Mouse (Mus musculus) kidney, postnatal 25 days (tissue): Measurements from ENCODE around the gene Aunip.

Source experiments
- DNase-seq, 2 experiments: peaks; one replicate each; pipeline ENCODE4 v3.0.0; 2021; ENCODE audit warnings: mixed read lengths in 2 of 2

Gene Aunip

DNA sequence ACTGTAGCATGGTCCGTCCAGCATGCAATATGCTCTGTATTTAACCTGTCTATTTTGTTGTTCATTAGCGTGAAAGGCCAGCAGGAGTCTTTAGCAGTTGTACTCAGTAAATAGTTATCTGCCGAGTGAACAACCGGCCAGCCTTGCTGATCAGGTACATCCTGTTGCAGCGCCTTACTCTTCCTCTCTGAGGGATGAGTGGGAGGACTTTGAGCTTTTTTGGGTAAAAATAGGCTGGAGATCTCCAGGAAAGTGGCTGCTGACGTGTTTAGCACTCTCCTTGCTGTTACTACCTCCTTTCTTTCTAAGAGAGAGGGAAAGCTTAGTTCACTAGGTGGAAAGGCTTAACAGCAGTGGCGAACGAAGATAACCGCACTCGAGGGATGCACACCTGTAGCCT, 6.9 kb downstream of the Aunip start:
- DNase-seq, result no peak

DNA sequence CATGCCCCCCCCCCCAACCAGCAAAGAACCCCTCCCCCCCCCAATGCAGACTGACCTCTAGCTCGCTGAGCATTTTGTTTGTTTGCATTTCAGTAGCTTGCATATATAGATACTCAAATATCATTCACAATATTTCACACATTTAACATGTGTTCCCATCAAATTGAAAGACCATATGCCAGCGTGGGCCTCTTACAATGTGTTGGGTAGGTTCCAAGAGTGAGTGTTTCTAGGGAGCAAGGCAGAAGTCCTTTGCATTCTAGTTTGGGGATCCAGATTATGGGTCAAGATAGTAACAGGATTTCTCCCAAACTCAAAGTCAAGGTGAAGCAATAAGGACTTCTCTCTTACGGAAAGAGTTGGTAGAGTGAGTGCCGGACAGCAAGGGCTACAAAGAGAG, 7.7 kb downstream of the Aunip start:
- no peak for DNase-seq

DNA sequence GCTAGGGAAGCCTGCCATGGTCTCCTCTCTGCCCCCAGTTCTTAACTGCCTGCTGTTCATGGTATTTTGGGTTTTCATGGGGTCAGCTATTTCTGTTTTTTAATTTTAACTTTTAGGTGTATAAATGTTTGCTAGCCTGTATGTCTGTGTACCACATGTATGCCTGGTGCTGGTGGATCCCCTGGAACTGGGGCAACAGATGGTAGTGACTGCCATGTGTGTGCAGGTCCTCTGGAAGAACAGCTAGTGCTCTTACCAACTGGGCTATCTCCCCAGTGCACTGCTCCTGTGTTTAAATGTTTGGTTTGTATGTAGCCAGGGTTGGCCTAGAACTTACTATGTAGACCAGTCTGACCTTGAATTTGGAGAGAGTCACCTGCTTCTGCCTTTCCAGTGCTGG, 8.5 kb downstream of the Aunip start:
- DNase-seq, result no peak

DNA sequence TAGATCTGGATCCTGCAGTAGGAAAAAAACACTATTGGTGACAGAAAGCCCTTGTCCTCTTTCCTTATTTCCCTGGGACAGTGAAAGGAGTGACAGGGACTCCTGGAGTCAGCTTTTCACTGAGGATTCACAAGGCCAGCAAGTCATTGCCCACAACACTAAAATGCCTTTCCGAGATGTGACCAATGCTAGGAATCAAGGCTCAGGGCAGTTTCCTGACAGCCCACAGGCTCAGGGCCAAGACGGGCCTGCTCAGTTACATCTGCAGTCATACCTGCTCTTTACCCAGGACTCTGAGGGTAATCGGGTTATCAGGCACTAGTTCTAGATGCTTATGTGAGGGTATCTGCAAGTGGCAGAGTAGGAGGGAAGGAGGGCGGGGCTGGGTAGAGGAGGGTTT, 12.6 kb downstream of the Aunip start:
- DNase-seq, result no peak

DNA sequence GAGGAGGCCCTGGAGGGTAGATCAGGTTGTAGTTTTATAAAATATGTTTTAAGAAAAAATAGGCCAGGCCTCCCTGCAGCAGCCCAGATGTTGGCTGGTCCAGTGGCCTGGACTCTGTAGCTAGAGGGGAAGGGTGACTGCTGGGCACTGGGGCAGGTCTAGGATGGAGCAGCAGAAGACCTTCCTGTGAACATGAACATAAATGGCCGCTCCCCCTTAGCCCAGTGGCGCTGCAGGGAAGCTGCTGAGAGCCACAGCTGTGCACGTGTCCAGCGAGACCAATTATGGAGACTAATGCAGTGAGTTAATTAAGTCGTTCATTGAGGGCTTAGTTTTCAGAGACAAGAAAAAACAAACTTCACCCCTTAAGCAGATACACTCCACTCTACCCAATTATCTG, 15.0 kb downstream of the Aunip start:
- no peak for DNase-seq

DNA sequence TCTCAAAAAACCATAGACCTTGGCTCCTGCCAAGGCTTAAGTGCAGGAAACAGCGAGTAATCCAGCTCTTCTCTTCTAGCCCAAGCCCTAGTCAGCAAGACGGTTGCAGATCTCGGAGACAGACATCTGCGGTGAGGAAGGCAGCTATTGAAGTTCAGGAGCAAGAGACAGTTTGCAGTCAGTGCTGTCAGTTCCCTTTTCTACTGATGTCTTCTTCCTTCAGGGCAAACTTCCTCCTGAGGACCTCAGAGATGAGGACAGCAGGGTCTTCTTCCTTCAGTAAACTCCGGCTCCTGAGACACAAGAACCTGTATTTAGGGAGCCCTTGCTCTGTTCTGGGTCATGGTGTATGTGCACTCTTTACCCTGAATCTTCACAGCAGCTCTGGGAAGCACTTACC, 15.4 kb downstream of the Aunip start:
- no peak for DNase-seq

DNA sequence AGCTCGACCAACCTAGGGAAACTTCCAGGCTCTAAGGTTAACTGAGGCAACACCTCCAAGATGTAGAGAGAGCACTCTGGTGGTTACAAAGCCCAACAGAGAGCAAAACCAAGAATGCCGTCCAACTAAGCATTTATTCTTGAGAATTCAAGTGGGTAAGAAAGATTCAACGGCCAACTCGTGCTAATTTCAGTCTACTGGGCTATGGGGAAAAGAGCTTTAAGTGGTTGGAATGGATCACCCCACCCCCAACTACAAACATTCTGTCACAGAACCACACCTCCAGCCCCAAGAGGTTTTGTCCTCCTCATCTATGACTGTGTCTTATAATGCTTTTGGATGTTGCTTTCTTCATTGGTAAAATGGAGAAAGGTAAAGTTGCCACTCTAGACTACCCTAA, 22.1 kb downstream of the Aunip start:
- no peak for DNase-seq

DNA sequence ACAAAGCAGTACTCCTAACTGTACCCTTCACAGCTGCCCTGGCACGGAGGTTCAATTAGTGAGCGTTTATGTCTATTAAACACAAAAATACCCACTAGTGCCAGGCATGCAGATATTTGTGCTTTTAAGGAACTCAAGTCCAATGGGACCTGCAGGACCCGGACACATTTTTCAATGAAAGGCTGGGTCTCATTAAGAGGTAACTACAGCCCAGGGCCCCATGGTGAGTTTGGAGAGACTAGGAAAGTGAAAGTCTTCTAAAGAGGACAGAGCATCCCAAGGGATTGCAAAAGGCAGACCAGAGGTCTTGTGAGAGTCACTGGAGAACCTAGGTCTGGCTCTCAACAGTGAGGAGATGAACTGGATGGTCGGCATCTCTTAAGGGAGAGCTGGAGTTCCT, 22.6 kb downstream of the Aunip start:
- DNase-seq, result no peak

DNA sequence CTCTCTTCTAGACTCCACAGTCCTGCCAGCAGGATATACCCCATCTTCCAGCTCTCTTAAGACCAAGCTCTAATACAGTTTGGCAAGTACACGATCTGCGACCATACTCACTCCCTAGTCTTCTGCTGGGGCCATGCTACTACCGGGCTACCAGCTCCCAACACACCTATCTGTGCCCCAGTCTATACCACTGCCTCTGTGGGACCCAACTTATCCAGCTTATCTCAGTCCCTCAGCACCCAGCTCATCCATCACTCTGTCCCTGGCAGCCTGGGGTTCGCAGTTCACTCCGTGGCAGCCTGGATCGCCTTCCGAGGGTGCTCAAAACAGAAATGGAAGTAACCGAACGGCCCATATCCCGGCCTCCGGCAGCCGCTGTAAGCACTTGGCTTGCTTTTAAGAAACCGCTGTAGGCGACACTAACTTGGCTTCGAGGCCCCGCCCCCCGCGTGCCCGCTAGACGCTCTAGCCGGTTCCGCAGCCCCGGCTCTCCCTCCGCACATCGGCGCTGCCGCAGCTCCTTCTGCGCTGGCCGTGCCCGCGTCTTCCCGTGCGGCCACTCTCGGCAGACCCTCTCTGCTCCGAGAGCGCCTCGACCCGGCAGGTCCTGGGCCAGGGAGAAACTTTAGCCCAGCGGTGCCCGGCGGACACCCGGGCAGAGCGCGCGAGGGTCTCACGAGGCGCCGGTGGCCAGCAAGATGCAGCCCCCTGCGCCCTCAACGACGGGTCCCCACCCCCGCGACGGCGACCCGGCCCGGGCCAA, 23.5 kb downstream of the Aunip start:
- DNase-seq, result peak; percentile 84 to 89

DNA sequence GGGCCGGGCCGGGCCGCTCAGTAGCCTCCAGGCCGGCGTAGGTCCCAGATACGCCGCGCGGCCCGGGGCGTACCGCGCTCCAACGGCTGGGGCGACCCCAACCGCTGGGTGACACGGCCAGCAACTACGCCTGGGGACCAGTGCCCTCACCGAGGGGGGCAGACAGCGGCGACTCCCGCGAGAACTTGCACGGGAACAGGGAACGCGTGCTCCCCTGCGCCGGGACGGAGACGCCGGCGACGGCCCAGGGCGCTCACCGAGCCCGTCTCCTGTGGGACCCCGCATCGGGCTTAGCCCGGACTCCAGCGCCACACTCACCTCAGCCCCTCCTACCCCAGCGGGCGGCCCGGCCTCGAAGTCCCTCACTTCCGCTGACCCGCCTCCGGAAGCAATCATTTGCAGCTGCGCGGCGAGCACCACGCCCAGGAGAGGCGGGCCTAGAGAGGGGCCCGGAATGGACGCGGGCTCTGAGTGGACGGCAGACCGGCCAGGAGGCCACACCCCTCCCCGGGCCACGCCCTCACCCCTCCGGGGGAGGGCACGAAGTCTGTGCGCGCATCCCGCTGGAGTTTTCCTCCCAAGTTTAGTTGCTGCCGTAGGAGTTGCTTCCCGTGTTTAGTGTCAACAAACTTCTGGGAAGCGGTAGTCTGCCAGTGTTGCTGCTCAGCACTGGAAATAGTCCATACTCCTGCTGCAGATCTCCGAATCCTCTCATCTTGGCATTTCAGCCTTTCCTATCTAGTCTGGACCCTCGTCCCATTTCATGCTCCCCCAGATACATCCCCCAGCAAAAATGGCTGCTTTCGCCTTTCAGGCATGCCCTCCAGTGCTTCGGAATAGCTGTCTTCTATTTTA, 24.4 kb downstream of the Aunip start, which contains the start of gene Mtfr1l:
Gene Mtfr1l, minus strand, starts transcription at position 456 of the 855 bp plus-strand sequence.
- DNase-seq, result peak; percentile 98 to 99

DNA sequence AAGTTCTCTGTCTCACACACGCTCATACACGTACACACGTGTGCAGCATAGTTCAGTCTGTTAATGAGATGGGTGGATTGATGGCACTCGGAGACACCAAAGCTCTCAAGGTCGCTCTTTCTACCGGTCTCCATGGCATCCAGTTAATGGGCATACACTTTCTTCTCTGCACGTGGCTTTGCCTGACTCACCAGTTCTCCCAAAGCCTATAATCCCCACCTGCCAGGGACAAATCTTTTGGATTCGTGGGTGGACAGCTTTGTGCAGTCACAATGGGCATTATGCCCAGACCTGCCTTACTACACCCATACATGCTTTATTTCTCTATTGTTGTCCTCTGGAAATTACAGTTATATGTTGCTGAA, 25.0 kb downstream of the Aunip start:
- no peak for DNase-seq

DNA sequence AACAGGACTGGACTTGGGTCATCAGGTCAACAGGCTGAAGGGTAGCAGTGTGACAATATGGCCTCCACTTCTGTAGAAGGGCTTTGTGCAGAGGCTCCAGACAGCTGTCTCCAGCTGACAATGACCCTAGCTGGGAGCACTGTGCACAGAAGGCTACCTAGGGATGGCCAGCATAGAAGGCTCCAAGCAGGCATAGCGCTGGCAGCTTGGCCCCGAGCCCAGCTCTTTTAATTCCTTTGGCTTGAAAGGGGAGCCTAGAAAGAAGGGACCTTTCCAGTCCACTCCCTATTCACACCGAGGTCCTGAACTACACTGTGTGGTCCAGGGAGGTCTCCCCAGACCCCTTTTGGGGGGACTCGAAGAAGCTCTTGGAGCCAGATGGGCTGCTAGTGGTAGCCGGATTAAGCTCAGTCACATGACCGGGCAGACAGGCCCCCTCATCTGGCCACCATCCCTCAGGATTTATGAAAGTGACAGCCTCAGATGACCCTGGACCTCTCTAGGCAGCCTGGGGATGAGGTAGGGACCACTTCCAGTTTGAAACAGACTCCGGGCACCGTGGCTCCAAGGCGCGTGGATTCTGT, 28.3 kb downstream of the Aunip start:
- no peak for DNase-seq

DNA sequence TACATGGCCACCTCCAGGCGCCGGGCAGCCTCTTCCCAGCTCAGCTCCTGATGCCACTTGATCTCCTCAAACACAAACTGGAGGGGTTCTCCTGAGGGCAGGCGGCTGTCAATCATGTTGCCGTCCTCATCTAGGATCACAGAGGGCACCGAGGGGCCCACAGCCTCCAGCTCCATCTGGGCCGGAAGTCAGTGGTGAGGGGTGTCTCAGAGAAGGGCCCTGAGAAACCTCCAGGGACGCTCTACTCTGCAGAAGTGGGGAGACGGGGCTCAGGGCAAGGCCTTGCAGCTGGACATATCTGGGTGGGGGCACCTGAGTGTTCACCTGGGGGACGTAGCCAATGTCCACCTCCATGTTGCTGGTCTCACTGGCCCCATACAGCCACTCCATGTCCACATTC, 31.9 kb downstream of the Aunip start:
- DNase-seq, result no peak

DNA sequence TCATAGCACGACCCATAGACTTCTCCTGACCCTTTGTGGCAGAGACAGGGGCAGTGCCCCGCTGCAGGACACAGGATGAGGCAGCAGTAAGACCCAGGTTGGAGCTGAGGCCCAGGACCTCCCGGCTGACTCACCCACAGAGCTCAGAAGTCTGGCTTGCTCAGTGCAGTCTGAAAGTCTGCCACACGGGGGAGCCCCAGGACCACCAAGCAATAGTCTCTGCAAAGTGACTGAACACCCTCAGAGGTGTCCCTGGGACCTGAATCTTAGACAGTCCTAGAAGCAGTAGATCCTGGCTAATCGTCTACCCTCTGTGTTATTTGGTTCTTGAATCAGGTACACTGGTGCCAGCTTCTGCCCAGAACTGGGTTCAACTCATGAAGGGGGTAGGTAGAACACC, 32.5 kb downstream of the Aunip start:
- peak; percentile 89 to 95 for DNase-seq

DNA sequence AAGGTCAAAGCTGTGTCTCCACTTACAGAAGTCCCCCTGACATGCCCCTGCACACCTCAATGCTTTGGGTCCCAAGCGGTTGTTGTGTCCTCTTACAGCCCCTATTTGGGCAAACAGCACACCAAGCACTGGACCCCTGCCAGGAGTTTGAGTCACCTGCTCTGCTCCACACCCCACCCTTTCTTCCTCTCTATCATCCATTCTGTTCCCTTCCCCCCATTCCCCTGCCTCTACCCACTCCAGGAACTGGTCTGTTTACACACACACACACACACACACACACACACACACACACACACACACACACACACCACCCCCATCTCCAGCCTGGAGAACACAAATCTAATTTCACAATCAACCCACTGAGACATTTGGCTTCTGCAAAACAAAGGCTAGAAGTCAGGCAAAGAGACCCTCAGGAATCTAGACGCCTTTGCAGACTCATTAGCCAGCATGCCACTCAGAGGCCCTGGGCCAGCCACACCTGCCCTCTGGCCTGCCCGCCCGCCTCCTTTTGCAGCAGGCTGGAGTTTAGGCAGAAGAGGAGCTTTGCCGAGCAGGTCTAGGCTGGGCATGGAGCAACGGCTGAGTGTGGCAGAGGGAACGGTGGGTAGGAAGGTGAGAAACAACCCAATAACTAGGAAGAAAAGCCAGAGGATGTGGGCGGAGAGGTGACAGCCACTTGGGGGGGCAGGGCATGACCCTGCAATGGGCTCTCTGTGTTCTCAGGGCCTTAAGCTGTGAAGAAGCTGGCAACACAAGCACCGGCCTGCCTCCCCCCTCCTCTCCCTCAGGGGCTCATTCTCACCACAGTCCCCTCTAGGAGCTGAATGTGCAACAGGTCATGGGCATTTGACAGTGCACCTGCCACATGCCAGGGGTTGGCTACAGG, 36.3 kb downstream of the Aunip start:
- no peak for DNase-seq

DNA sequence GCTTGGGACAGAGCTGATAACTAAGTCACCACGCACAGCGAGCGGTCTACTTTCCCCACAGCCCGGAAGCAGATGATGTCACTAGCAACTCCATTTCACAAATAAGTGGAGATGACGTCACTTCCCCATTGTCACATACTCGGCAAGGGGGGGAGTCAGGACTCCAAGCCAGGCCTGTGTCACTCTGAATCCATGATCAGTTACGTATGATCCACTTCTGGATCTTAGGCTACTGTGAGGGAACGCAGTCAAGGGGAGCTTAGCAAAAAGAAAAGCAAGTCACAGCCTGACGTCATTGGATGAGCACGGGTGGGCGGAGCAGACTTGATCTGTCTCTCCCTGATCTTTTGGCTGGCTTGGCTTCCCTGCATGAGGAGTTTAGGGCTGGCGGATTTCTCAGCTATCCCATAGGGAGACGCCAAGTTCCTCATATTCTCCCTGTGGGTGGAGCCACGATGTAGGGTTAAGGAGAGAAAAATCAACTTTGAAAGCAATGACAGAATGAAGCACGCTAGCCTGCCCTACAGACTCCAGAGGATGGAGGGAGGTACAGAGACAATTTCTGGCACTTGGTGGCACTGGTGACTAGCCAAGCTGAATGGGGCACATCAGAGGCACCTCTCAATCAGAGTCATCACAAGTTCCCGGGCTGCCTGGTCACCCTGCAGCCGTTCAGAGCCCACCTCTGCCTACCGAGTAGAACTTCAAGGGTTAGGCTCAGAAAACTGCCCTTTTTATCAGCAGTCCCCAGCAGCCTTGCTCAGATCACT, 37.6 kb downstream of the Aunip start:
- DNase-seq, result no peak

DNA sequence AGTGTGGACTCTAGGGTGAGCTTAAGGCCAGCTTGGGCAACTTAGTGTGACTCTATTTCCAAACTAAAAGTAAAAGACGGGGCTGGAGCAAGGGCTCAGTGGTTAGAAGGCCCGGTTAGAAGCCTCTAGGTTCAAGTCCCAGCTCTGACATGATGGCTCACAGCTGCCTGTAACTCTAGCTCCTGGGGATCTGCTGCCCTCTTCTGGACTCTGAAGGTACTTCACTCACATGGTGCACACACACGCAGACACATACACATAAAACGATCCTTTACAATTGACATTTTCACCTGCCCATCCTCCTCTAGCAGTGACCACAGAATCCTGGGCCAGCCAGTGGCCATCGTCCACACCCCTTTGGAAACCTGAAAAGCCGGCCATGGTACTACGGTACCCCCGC, 39.1 kb downstream of the Aunip start:
- no peak for DNase-seq

DNA sequence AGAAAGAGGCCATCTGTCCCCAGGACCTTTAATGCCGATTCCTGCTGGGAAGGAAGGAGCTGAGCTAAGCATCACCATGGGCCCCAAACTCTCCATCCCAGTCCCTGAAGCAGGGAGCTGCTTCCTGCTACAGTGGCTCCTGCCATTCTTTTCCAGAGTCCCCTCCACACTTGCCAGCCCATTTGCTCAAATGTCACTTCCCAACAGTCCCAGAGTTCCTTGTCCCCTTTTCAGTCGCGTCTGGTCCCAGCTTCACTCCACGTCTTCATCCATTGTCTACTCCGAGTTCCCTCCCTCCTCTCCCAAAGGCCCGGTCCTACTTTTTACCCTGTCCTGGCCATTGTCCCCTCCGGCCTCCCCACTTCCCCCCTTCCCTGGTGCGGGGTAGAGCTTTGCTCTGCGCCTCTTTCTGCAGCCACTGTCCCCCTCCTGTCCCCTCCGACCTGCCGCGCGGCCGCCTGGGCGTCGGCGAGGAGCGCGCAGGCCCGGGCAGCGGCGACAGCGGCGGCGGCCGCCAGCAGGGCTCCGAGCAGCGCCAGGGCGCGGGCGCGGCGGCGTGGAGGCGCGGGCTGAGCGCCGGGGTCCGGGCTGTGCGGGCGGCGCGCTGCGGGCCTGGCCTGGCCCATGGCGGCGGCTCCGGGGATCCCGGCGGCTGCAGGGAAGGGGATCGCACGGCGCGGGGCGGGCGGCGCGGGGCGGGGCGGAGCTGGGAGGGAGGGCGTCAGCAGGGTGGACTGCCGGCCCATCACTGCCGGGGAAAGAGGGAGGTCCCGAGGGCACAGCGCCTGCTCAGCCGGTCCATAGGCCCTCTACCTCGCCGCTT, 40.9 kb downstream of the Aunip start, which contains the start of gene Selenon:
Gene Selenon, minus strand, starts transcription at position 673 of the 823 bp plus-strand sequence.
- peak; percentile 63 to 85 for DNase-seq

DNA sequence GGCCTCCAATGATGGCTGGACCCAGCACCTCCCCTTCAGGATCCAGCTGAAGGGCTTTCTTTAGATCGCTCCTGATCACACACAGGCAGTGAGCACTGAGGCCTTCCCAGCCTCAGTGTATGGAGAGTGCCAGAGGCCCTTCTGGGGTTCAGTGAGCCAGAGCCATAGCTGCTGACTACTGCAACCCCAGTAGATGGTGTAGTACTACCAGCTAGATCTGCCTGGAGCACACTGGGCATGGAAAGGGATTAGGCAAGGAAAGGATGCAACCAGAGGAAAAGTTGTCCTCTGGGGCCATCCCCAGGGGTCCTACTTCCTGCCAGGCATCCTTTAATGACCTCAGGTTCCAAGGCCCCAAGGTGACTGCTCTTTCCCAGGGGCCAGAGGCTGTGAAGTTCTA, 42.8 kb downstream of the Aunip start:
- no peak for DNase-seq

DNA sequence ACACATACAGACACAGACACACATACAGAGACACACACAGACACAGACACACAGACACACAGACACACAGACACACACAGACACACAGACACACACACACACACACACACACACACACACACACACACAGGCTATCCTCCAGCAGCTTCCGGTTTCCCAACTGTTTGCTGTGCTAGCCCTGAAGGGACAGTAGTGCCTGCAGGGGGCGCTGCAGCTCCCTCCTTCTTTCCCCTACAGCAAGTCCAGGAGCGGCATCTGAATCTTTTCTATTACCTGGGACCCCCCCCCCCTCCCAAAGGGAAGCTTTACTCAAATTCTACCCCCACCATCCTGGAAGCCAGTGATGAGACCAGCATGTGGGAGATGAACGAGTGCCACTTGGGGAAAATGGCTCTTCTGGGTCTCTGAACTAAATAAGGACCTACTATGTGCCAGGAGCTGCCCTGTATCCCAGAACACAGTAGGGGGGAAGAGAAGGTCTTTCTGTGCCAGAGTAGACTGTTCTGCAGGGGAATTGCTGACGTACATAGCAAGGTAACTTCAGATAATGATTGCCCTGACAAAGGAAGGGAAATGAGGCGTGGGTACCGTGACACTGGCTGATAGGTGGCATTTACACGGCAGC, 45.3 kb downstream of the Aunip start:
- peak in 1 of 2 experiments; percentile 51 for DNase-seq
